Mouse (Mus musculus): ENCODE measurements at regions not wholly inside any gene's neighbourhood (a gene's known extent, or its start where the extent isn't known, plus 50 kb on each side); places are given as distances from the start of the nearest gene placed in this dataset.

DNA sequence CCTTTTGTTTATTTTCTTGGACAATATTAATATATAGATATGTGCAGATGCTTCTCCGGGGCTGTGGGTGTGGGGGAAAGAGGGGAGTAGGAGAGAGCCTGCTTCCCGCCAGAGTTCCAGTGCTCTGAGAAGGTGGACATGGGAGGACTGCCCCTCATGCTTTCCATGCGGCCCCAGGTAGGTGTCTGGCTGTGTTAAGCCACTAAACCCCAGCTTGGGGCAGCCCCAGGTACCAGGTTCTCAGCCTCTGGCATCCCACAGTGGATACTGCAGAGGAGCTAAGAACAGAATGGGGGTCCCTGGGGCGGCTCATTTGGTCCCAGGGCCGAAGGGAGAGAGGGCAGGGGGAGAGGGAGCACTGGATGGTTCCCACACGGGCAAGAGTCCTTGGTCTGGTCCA is 361.9 kb upstream of the Hs6st1 start:
- TF ChIP-seq CTCF (IDR thresholded peaks at IDR 0.05) (no peak), EP300 (IDR thresholded peaks at IDR 0.05) (no peak)
